Mouse (Mus musculus) forebrain, embryonic 13.5 days (tissue): ENCODE results near the gene Zfp940. TPM values are rescaled to one million over a fixed set of nuclear protein-coding genes. Genes with fewer than 3 reads are reported as not detected.

Source experiments
- ATAC-seq: fragments of 200-750 bp; cut with Nextera tagmentation; 2 replicates; pipeline ENCODE4 v1.8.0; 2017
- H3K27ac ChIP-seq: fragments of 300-500 bp; sonication (generic); 2 replicates; pipeline ENCODE4 v1.5.1; 2015; ENCODE audit warnings: inconsistent platforms, mild to moderate bottlenecking, moderate library complexity
- H3K27me3 ChIP-seq: fragments of 300-500 bp; sonication (generic); 2 replicates; pipeline ENCODE4 v1.6.1; 2015; ENCODE audit warnings: mild to moderate bottlenecking, inconsistent platforms
- H3K36me3 ChIP-seq: fragments of 300-500 bp; sonication (generic); 2 replicates; pipeline ENCODE4 v1.6.1; 2015; ENCODE audit warnings: mild to moderate bottlenecking, inconsistent platforms; ENCODE audit not compliant: poor library complexity, severe bottlenecking
- H3K4me1 ChIP-seq: fragments of 300-500 bp; sonication (generic); 2 replicates; pipeline ENCODE4 v1.6.1; 2015; ENCODE audit warnings: inconsistent platforms
- H3K4me2 ChIP-seq: fragments of 300-500 bp; sonication (generic); 2 replicates; pipeline ENCODE4 v1.6.1; 2015; ENCODE audit warnings: inconsistent platforms, mild to moderate bottlenecking, moderate library complexity
- H3K4me3 ChIP-seq: fragments of 300-500 bp; sonication (generic); 2 replicates; pipeline ENCODE4 v1.5.1; 2015; ENCODE audit warnings: mild to moderate bottlenecking, inconsistent platforms
- H3K9ac ChIP-seq: fragments of 300-500 bp; sonication (generic); 2 replicates; pipeline ENCODE4 v1.6.1; 2015; ENCODE audit warnings: mild to moderate bottlenecking, inconsistent platforms
- H3K9me3 ChIP-seq: fragments of 300-500 bp; sonication (generic); replicated peaks from 2 replicates; pipeline ENCODE4 v1.6.1; 2016; ENCODE audit warnings: inconsistent platforms
- WGBS: fragments of 180-500 bp; shearing (Covaris S2); methylation state at CpG from one replicate; pipeline ENCODE4 v1.1.7; 2015; 5-methylcytosine and 5-hydroxymethylcytosine counted together
- polyA plus RNA-seq: library from polyadenylated mRNA; unstranded; fragments of >200 nt; fragmentation: Nextera tagmentation; extraction: Ambion mirVana; gene quantifications from 2 replicates; pipeline ENCODE4 v1.2.1, GENCODE M21; 2015

Gene Zfp940
- polyA plus RNA-seq, 1 experiment from 2014 or later: 11.7 TPM

DNA sequence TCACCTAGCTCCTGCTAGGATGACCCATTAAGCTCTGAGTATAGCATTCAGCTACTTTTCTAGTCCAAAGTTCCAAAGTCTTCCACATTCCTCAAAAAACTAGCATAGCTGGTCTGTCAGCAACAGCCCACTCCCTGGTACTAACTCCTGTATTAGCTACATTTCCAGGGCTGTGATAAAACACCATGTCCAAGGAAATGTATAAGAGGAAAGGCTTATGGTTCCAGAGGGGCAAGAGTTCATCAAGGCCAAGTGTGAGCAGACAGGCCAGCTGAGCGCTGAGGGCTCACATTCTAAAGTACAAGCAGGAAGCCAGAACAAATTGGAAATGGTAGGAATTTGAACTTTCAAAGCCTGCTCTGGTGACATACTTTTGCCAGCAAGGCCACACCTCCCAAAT lies 11.4 kb downstream of the Zfp940 start:
- peaks cover 39% of the 10 kb centered on the region for H3K36me3 ChIP-seq
- 100% methylated on average over 1 of the region's 1 CpGs for WGBS
- ATAC-seq: no peak

DNA sequence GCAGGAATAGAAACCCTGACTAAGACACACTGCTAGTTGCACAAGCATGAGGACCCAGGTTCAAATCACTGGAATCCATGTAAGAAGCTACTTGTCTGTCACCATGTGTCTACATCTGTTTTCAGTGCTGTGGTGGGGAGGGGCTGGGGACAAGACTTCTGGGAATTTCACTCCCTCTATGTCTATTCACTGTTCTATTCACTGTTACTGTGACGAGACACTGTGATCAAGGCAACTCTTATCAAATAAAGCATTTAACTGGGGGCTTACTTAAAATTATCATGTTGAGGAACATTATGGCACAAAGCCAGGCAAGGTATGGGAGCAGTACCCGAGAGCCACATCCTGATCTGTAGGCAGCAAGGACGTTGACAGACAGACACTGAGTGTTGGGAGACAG lies 14.2 kb downstream of the Zfp940 start:
- H3K4me1 ChIP-seq: no peaks in the 10 kb centered on the region
- 88% methylated on average over 3 of the region's 3 CpGs for WGBS
- H3K4me2 ChIP-seq: no peak overlapping the region
- no peaks in the 10 kb centered on the region for H3K9me3 ChIP-seq
- no peak overlapping the region for H3K27ac ChIP-seq
- H3K27me3 ChIP-seq: no peaks in the 10 kb centered on the region
- H3K9ac ChIP-seq: no peak overlapping the region
- H3K4me3 ChIP-seq: no peak overlapping the region
- no peak for ATAC-seq
- peaks cover 21% of the 10 kb centered on the region for H3K36me3 ChIP-seq

More for the DNA sequence above, 11.4 kb downstream of the Zfp940 start:
- H3K9ac ChIP-seq: no peak overlapping the region
- H3K9me3 ChIP-seq: no peaks in the 10 kb centered on the region
- no peak overlapping the region for H3K27ac ChIP-seq
- no peaks in the 10 kb centered on the region for H3K4me1 ChIP-seq
- no peaks in the 10 kb centered on the region for H3K27me3 ChIP-seq
- no peak overlapping the region for H3K4me3 ChIP-seq
- no peak overlapping the region for H3K4me2 ChIP-seq

DNA sequence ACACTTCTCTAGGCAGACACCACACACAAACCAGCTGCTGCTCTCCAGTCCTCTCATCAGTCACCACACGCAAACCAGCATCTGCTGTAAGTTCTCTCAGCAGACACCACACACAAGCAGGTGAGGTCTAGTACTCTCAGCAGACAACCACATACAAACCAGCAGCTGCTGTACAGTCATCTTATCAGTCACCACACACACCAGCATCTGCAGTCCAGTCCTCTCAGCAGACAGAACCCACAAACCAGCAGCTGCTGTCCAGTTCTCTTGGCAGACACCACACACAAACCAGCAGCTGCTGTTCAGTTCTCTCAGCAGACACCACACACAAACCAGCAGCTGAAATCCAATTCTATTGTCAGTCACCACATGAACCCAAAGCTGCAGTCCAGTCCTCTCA lies 16.7 kb downstream of the Zfp940 start:
- Histone ChIP-seq H3K36me3 (peaks cover 29% of the 10 kb centered on the region), H3K9ac (no peak overlapping the region), H3K27ac (0 out of 2 replicates have a peak overlapping the region, but pooled peaks have one; percentile 10), H3K4me2 (no peak overlapping the region), H3K27me3 (no peaks in the 10 kb centered on the region), H3K9me3 (no peaks in the 10 kb centered on the region), H3K4me1 (no peaks in the 10 kb centered on the region), H3K4me3 (no peak overlapping the region)
- ATAC-seq: no peak
- WGBS: 95% methylated on average over 1 of the region's 1 CpGs

DNA sequence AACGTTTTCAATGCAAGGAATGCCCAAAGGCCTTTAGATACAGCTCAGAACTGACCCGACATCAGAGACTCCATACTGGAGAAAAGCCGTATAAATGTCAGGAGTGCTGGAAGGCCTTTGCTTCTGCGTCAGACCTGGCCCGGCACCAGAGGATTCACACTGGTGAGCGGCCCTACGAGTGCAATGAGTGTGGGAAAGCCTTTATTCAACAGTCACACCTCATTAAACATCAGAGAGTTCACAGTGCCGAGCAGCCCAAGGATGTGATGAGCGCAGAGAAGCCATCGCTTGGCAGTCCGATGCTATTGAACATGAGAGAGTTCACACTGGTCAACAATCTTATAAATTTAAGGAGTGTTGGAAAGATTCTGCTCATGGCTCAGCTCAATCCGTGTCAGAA lies 23.7 kb downstream of the Zfp940 start:
- H3K27me3 ChIP-seq: no peaks in the 10 kb centered on the region
- H3K27ac ChIP-seq: no peak overlapping the region
- WGBS: 88% methylated on average over 12 of the region's 12 CpGs
- H3K9me3 ChIP-seq: no peaks in the 10 kb centered on the region
- H3K36me3 ChIP-seq: peaks cover 83% of the 10 kb centered on the region
- H3K4me3 ChIP-seq: no peak overlapping the region
- ATAC-seq: no peak
- no peak overlapping the region for H3K4me2 ChIP-seq
- H3K9ac ChIP-seq: no peak overlapping the region; the same call in 1 of the 2 replicates
- H3K4me1 ChIP-seq: no peaks in the 10 kb centered on the region

DNA sequence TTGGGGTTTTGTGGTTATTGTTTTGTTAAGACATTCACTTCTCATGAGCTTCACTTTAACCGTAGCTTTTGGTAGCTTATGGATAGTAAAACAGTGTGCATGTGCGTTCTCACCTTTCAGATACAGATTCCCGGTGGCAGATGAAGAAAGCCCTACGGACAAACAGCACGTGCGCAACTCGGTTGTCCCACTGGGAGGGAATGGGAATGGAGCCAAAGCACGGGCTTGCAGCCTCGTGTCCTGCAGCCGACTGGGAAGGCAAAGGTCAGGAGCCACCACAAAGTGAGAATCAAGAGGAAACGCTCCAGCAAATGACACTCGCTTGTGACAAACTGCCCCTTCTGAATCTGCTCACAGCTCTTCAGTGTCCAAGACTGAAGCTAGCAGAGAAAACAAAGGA lies 25.5 kb downstream of the Zfp940 start:
- Histone ChIP-seq H3K27ac (no peak overlapping the region), H3K4me1 (no peaks in the 10 kb centered on the region), H3K9ac (no peak overlapping the region), H3K9me3 (no peaks in the 10 kb centered on the region), H3K4me2 (no peak overlapping the region), H3K27me3 (no peaks in the 10 kb centered on the region), H3K36me3 (peaks cover 87% of the 10 kb centered on the region), H3K4me3 (no peak overlapping the region)
- no peak for ATAC-seq
- WGBS: 95% methylated on average over 12 of the region's 12 CpGs

DNA sequence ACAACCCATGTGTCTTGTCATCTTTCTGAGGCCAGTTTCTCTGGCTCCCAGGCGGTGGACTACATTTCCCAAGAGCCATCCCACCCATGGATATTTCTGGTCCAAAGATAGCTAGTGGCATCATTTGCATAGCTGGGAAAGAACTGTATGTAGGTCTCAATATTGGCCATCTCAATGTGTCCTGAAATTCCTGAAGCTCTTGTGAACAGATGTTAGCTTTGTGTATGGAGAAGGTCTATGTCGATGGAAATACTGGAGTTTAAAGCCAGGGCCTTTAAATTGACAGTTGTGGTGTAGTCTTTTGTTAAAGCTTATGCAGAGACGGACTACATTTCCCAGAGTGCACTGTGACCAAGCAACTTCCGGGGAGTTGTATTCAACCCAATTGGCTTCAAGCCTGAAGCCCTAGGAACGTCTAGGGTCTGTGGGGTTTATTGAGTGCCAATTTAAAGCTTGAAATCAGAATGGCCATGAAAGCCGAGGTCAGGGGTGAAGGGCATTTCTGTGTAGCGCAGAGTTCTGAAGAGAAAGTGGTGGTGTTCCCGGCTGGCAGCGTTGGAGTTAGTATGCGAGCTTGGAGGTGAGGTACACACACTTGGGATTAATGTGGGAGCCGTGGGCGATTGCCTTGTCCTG lies 34.7 kb downstream of the Zfp940 start:
- Histone ChIP-seq H3K4me1 (peaks cover 41% of the 10 kb centered on the region), H3K4me2 (peak overlapping the region; percentile 85), H3K9ac (peak overlapping the region; percentile 74), H3K36me3 (peaks cover 28% of the 10 kb centered on the region), H3K4me3 (peak overlapping the region; percentile 66), H3K9me3 (no peaks in the 10 kb centered on the region), H3K27ac (0 out of 2 replicates have a peak overlapping the region, but pooled peaks have one; percentile 40), H3K27me3 (no peaks in the 10 kb centered on the region)
- ATAC-seq: peak; percentile 82
- WGBS: 5% methylated on average over 12 of the region's 12 CpGs

DNA sequence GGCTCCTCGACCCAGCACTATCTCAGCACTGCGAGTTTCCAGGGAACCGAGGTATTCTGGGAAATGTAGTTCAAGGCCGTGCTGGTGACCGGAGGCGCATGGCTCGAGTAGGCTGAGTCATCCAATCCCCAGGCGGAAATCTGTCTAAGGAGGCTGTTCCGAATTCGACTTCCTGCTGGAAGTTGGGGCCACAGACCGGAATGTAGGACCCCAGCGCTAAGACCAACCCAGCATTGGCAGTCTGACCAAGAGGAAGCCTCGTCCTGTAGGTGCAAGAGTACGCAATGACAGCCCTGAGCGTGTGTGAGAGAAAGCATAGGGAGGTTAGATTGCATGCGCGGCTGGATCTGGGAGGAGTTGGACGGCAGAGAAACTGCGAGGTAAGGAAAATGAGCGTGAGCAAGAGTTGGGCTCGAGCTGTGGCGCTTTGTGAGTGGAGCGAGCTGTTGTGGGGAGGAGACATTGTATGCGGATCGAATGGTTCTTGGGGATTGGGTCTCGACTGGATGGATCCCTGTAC lies 37.5 kb downstream of the Zfp940 start, which contains the start of gene Zfp790:
Gene Zfp790 (plus strand): TSS at position 205 of the 520 bp plus-strand sequence.
- H3K9ac ChIP-seq: peak within 1 kb of the TSS; percentile 84
- H3K27me3 ChIP-seq: no peaks in the 10 kb centered on the region
- peak; percentile 94 for ATAC-seq
- peaks cover 8% of the 10 kb centered on the region; the same call in 1 of the 2 replicates for H3K36me3 ChIP-seq
- H3K27ac ChIP-seq: peak within 1 kb of the TSS; percentile 73
- H3K4me3 ChIP-seq: peak within 1 kb of the TSS; percentile 77
- WGBS: under 1% methylated on average over 26 of the region's 26 CpGs
- H3K4me1 ChIP-seq: peaks cover 41% of the 10 kb centered on the region
- peak within 1 kb of the TSS; percentile 81 for H3K4me2 ChIP-seq
- no peaks in the 10 kb centered on the region for H3K9me3 ChIP-seq

DNA sequence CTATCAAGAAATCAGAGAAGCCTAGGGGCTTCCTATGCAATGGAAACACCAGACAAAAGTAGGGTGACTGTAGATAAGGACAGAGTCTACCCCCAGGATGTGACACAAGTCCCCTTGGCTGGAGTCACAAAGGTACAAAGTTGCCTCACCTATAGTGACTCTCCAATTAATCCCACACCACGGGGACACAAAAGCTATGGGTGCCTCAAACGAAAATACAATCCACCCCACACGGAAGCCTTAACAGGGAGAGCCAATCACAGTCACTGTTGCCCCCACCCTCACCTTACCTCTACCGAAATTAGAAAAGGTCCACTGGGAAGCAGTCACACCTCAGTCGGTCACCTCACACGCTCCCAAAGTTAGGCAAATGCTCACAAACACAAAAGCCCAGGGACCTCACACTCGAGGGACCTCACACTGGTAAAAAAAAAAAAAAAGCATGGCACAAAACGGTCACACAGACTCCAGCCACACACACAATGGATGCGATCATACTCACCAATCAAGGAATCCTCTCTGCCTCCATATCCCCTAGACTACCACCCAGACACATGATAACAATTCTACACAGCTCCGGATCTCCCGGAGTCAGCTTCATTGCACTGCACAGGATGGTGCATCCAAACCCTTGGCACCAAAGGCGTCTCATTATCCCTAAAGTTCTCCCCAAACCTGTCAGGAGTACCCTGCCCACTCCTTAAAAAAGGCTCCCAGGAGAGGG lies 38.2 kb downstream of the Zfp940 start:
- 3% methylated on average over 12 of the region's 12 CpGs for WGBS
- no peaks in the 10 kb centered on the region for H3K9me3 ChIP-seq
- peaks cover 41% of the 10 kb centered on the region for H3K4me1 ChIP-seq
- H3K27me3 ChIP-seq: no peaks in the 10 kb centered on the region
- H3K4me2 ChIP-seq: peak overlapping the region; percentile 81
- peak overlapping the region; percentile 77 for H3K4me3 ChIP-seq
- peak overlapping the region; percentile 84 for H3K9ac ChIP-seq
- H3K27ac ChIP-seq: peak overlapping the region; percentile 73
- ATAC-seq: peak; percentile 59
- H3K36me3 ChIP-seq: 0 out of 2 replicates have a peak, but pooled peaks cover 4% of the 10 kb centered on the region

DNA sequence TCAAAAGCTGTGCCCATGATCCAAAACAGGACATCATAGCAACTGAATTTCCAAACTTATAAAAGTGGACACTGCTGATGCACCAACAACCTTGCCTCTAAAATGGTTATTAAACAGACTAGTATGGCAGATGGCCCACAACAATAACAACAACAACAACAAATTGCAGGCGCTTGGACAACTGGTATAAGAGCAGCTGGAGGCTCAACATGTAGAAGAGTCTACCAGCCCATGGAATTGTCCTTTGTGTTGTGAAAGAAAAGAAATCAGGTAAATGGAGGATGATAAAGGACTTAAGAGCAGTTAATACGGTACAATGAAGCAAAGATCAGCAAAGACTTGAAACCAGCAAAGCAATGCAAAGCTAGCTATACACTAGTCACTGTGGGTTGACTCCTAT lies 39.1 kb downstream of the Zfp940 start:
- H3K36me3 ChIP-seq: 0 out of 2 replicates have a peak, but pooled peaks cover 4% of the 10 kb centered on the region
- peak overlapping the region; percentile 77; the same call in 1 of the 2 replicates for H3K4me3 ChIP-seq
- H3K4me1 ChIP-seq: peaks cover 38% of the 10 kb centered on the region
- no peak for ATAC-seq
- 86% methylated on average over 2 of the region's 2 CpGs for WGBS
- H3K27me3 ChIP-seq: no peaks in the 10 kb centered on the region
- no peak overlapping the region for H3K9ac ChIP-seq
- H3K4me2 ChIP-seq: peak overlapping the region; percentile 81
- no peak overlapping the region for H3K27ac ChIP-seq
- H3K9me3 ChIP-seq: 0 out of 2 replicates have a peak, but pooled peaks cover under 1% of the 10 kb centered on the region

DNA sequence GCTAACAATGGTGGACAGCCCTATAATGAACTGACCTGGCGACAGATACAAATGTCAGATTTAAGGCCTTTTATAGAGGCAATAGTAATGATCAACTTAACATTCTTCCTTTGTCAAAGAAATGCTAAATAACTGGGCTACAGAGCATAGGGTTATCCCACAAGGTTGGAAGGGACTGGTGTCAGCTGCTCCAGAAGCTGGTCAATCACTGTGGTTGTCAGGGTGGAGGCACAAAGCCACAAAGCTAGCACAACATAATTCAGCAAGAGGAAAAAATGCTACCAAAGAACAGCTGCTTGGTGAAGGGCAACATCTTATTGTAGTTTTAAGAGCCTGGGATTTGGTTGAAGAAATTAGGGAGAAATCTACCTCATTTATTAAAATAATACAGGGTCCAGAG lies 41.2 kb downstream of the Zfp940 start:
- no peaks in the 10 kb centered on the region for H3K27me3 ChIP-seq
- H3K27ac ChIP-seq: no peak overlapping the region
- H3K9ac ChIP-seq: no peak overlapping the region
- no peak overlapping the region for H3K4me3 ChIP-seq
- H3K4me2 ChIP-seq: no peak overlapping the region
- ATAC-seq: no peak
- 87% methylated on average over 1 of the region's 1 CpGs for WGBS
- 0 out of 2 replicates have a peak, but pooled peaks cover 3% of the 10 kb centered on the region for H3K9me3 ChIP-seq
- peaks cover 22% of the 10 kb centered on the region for H3K4me1 ChIP-seq
- H3K36me3 ChIP-seq: 0 out of 2 replicates have a peak, but pooled peaks cover 4% of the 10 kb centered on the region

DNA sequence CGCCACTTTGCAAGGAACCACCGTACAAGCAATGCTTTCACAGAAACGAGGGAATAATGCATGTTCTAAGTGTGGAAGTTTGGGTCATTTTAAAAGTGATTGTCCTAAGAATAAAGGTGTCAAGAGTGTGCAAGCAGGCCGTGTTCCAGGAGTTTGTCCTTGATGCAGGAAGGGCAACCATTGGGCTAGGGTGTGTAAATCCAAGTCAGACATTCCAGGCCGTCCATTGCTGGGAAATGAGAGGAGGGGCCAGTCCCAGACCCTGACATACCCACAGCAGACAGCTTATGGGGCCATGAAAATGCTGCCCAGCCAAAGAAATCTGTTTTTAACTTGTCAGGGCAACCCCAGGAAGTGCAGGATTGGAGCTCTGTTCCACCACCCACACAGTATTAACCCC lies 46.4 kb downstream of the Zfp940 start:
- no peak for ATAC-seq
- 0 out of 2 replicates have a peak, but pooled peaks cover 3% of the 10 kb centered on the region for H3K9me3 ChIP-seq
- H3K4me3 ChIP-seq: no peak overlapping the region
- no peaks in the 10 kb centered on the region for H3K4me1 ChIP-seq
- H3K36me3 ChIP-seq: 0 out of 2 replicates have a peak, but pooled peaks cover 4% of the 10 kb centered on the region
- 65% methylated on average over 5 of the region's 5 CpGs for WGBS
- H3K27ac ChIP-seq: no peak overlapping the region
- H3K9ac ChIP-seq: no peak overlapping the region
- no peak overlapping the region for H3K4me2 ChIP-seq
- no peaks in the 10 kb centered on the region for H3K27me3 ChIP-seq

DNA sequence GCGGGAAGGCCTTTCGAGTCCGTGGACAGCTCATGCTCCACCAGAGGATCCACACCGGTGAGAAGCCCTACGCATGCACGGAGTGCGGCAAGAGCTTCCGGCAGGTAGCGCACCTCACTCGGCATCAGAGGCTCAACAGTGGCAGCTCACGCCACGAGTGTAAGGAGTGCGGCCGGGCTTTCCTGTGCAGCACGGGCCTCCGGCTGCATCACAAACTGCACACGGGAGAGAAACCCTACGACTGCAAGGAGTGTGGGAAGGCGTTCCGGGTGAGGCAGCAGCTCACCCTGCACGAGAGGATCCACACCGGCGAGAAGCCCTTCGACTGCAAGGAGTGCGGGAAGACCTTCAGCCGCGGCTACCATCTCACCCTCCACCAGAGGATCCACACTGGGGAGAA lies 60.6 kb downstream of the Zfp940 start:
- Histone ChIP-seq H3K9ac (no peak overlapping the region), H3K27ac (no peak overlapping the region), H3K4me1 (no peaks in the 10 kb centered on the region), H3K4me2 (no peak overlapping the region), H3K4me3 (no peak overlapping the region), H3K9me3 (no peaks in the 10 kb centered on the region; the same call in 1 of the 2 replicates), H3K36me3 (peaks cover 74% of the 10 kb centered on the region), H3K27me3 (peaks cover 8% of the 10 kb centered on the region; the same call in 1 of the 2 replicates)
- ATAC-seq: no peak
- WGBS: 26% methylated on average over 27 of the region's 27 CpGs
